Mouse (Mus musculus): ENCODE measurements around the gene Cadps2. TPM values are rescaled to one million over a fixed set of nuclear protein-coding genes. Genes with fewer than 3 reads are reported as not detected.

The Cadps2 gene
- polyA plus RNA-seq, 1 experiment from 2014 or later: 0.18 TPM

- ATAC-seq (no peak), DNase-seq (no peak)
- no peak overlapping the region for H3K4me3 ChIP-seq (ENCODE audit: low read depth, low read length)
- H3K4me1 ChIP-seq (ENCODE audit: insufficient read depth): no peaks in the 10 kb centered on the region
- H3K27me3 ChIP-seq (ENCODE audit: insufficient read depth, low read length): no peaks in the 10 kb centered on the region
- no peak overlapping the region for H3K27ac ChIP-seq (ENCODE audit: low read depth)
- H3K9me3 ChIP-seq (ENCODE audit: low read length): no peaks in the 10 kb centered on the region
- TF ChIP-seq CTCF (IDR thresholded peaks at IDR 0.05; ENCODE audit: low read depth): no peak
- TF ChIP-seq EP300 (IDR thresholded peaks at IDR 0.05; ENCODE audit: low read depth): no peak
- H3K36me3 ChIP-seq (replicated peaks; ENCODE audit: insufficient read depth, low read length): no peaks in the 10 kb centered on the region
- no peak overlapping the region for H3K4me2 ChIP-seq (ENCODE audit: low read depth, low read length)
- WGBS (ENCODE audit: insufficient replicate concordance): 21% methylated on average over 7 of the region's 7 CpGs
- H3K9ac ChIP-seq (replicated peaks): no peak overlapping the region
These were observed 485.7 kb downstream of the Cadps2 start for GRCm38 (mm10) chr6:23353480-23353879.

GRCm38 (mm10) chr6:23337411-23338063 lies 501.7 kb downstream of the Cadps2 start:
- 71% methylated on average over 7 of the region's 7 CpGs for WGBS (ENCODE audit: insufficient replicate concordance)
- DNase-seq (no peak), ATAC-seq (no peak)
- TF ChIP-seq CTCF (IDR thresholded peaks at IDR 0.05; ENCODE audit: low read depth): no peak
- no peak for TF ChIP-seq EP300 (IDR thresholded peaks at IDR 0.05; ENCODE audit: low read depth)
- H3K9ac ChIP-seq (replicated peaks): no peak overlapping the region
- H3K4me1 ChIP-seq (ENCODE audit: insufficient read depth): no peaks in the 10 kb centered on the region
- H3K4me2 ChIP-seq (ENCODE audit: low read depth, low read length): no peak overlapping the region
- no peak overlapping the region for H3K27ac ChIP-seq (ENCODE audit: low read depth)
- no peaks in the 10 kb centered on the region for H3K36me3 ChIP-seq (replicated peaks; ENCODE audit: insufficient read depth, low read length)
- no peaks in the 10 kb centered on the region for H3K9me3 ChIP-seq (ENCODE audit: low read length)
- no peaks in the 10 kb centered on the region for H3K27me3 ChIP-seq (ENCODE audit: insufficient read depth, low read length)
- H3K4me3 ChIP-seq (ENCODE audit: low read depth, low read length): no peak overlapping the region

GRCm38 (mm10) chr6:23314945-23315344 lies 524.3 kb downstream of the Cadps2 start:
- no peak for ATAC-seq
- Histone ChIP-seq H3K9me3 (ENCODE audit: low read length) (no peaks in the 10 kb centered on the region), H3K4me3 (ENCODE audit: low read depth, low read length) (no peak overlapping the region), H3K9ac (replicated peaks) (no peak overlapping the region), H3K4me1 (ENCODE audit: insufficient read depth) (no peaks in the 10 kb centered on the region), H3K4me2 (ENCODE audit: low read depth, low read length) (no peak overlapping the region), H3K27me3 (ENCODE audit: insufficient read depth, low read length) (no peaks in the 10 kb centered on the region), H3K36me3 (replicated peaks; ENCODE audit: insufficient read depth, low read length) (no peaks in the 10 kb centered on the region), H3K27ac (ENCODE audit: low read depth) (no peak overlapping the region)
- DNase-seq: no peak
- 80% methylated on average over 8 of the region's 8 CpGs for WGBS (ENCODE audit: insufficient replicate concordance)
- TF ChIP-seq EP300 (IDR thresholded peaks at IDR 0.05; ENCODE audit: low read depth): no peak
- TF ChIP-seq CTCF (IDR thresholded peaks at IDR 0.05; ENCODE audit: low read depth): no peak

GRCm38 (mm10) chr6:23314291-23314690 lies 524.9 kb downstream of the Cadps2 start:
- no peak overlapping the region for H3K9ac ChIP-seq (replicated peaks)
- DNase-seq (no peak), ATAC-seq (no peak)
- no peaks in the 10 kb centered on the region for H3K36me3 ChIP-seq (replicated peaks; ENCODE audit: insufficient read depth, low read length)
- TF ChIP-seq EP300 (IDR thresholded peaks at IDR 0.05; ENCODE audit: low read depth) (no peak), CTCF (IDR thresholded peaks at IDR 0.05; ENCODE audit: low read depth) (no peak)
- H3K4me3 ChIP-seq (ENCODE audit: low read depth, low read length): no peak overlapping the region
- 77% methylated on average over 5 of the region's 5 CpGs for WGBS (ENCODE audit: insufficient replicate concordance)
- no peaks in the 10 kb centered on the region for H3K9me3 ChIP-seq (ENCODE audit: low read length)
- no peak overlapping the region for H3K27ac ChIP-seq (ENCODE audit: low read depth)
- no peaks in the 10 kb centered on the region for H3K4me1 ChIP-seq (ENCODE audit: insufficient read depth)
- no peak overlapping the region for H3K4me2 ChIP-seq (ENCODE audit: low read depth, low read length)
- no peaks in the 10 kb centered on the region for H3K27me3 ChIP-seq (ENCODE audit: insufficient read depth, low read length)

- Histone ChIP-seq H3K9me3 (ENCODE audit: low read length) (no peaks in the 10 kb centered on the region), H3K27me3 (ENCODE audit: insufficient read depth, low read length) (no peaks in the 10 kb centered on the region), H3K4me1 (ENCODE audit: insufficient read depth) (no peaks in the 10 kb centered on the region), H3K9ac (replicated peaks) (no peak overlapping the region), H3K4me2 (ENCODE audit: low read depth, low read length) (no peak overlapping the region), H3K27ac (ENCODE audit: low read depth) (no peak overlapping the region), H3K36me3 (replicated peaks; ENCODE audit: insufficient read depth, low read length) (no peaks in the 10 kb centered on the region), H3K4me3 (ENCODE audit: low read depth, low read length) (no peak overlapping the region)
- DNase-seq (no peak), ATAC-seq (no peak)
- 77% methylated on average over 6 of the region's 6 CpGs for WGBS (ENCODE audit: insufficient replicate concordance)
- no peak for TF ChIP-seq CTCF (IDR thresholded peaks at IDR 0.05; ENCODE audit: low read depth)
- no peak for TF ChIP-seq EP300 (IDR thresholded peaks at IDR 0.05; ENCODE audit: low read depth)
These were observed 533.2 kb downstream of the Cadps2 start for GRCm38 (mm10) chr6:23306046-23306445.

GRCm38 (mm10) chr6:23298596-23298995 lies 540.6 kb downstream of the Cadps2 start:
- TF ChIP-seq EP300 (IDR thresholded peaks at IDR 0.05; ENCODE audit: low read depth) (no peak), CTCF (IDR thresholded peaks at IDR 0.05; ENCODE audit: low read depth) (no peak)
- H3K9me3 ChIP-seq (ENCODE audit: low read length): no peaks in the 10 kb centered on the region
- H3K4me1 ChIP-seq (ENCODE audit: insufficient read depth): no peaks in the 10 kb centered on the region
- H3K4me2 ChIP-seq (ENCODE audit: low read depth, low read length): no peak overlapping the region
- H3K4me3 ChIP-seq (ENCODE audit: low read depth, low read length): no peak overlapping the region
- WGBS (ENCODE audit: insufficient replicate concordance): 67% methylated on average over 2 of the region's 2 CpGs
- H3K27ac ChIP-seq (ENCODE audit: low read depth): no peak overlapping the region
- H3K27me3 ChIP-seq (ENCODE audit: insufficient read depth, low read length): no peaks in the 10 kb centered on the region
- ATAC-seq: no peak
- H3K36me3 ChIP-seq (replicated peaks; ENCODE audit: insufficient read depth, low read length): no peaks in the 10 kb centered on the region
- no peak overlapping the region for H3K9ac ChIP-seq (replicated peaks)
- DNase-seq: no peak
